Mouse (Mus musculus): Measurements from ENCODE around the gene Gm21915.

The Gm21915 gene

GRCm38 (mm10) chr9:40670313-40670712 is at the start of gene Gm21915:
Gm21915 (plus strand) TSS chr9:40670613.
- no peak for DNase-seq (ENCODE audit: low spot score in 2 of 2)

GRCm38 (mm10) chr9:40622265-40622664 is 48.1 kb upstream of the Gm21915 start:
- DNase-seq (ENCODE audit: low spot score in 2 of 2) = no peak

- DNase-seq (ENCODE audit: low spot score in 2 of 2) = no peak
Measured at GRCm38 (mm10) chr9:40622793-40623192, 47.6 kb upstream of the Gm21915 start.

- DNase-seq (ENCODE audit: low spot score in 2 of 2) = no peak
Measured at GRCm38 (mm10) chr9:40625341-40625740, 45.1 kb upstream of the Gm21915 start.

- no peak for DNase-seq (ENCODE audit: low spot score in 2 of 2)
Measured at GRCm38 (mm10) chr9:40626566-40626965, 43.8 kb upstream of the Gm21915 start.

GRCm38 (mm10) chr9:40627146-40627713 is 43.2 kb upstream of the Gm21915 start:
- no peak for DNase-seq (ENCODE audit: low spot score in 2 of 2)

- DNase-seq (ENCODE audit: low spot score in 2 of 2) = no peak
Measured at GRCm38 (mm10) chr9:40628130-40629069, 42.0 kb upstream of the Gm21915 start.

- DNase-seq (ENCODE audit: low spot score in 2 of 2) = no peak
Measured at GRCm38 (mm10) chr9:40629441-40629840, 41.0 kb upstream of the Gm21915 start.

- DNase-seq (ENCODE audit: low spot score in 2 of 2) = no peak
Measured at GRCm38 (mm10) chr9:40631101-40631500, 39.3 kb upstream of the Gm21915 start.

GRCm38 (mm10) chr9:40631505-40631904 is 38.9 kb upstream of the Gm21915 start:
- DNase-seq (ENCODE audit: low spot score in 2 of 2) = no peak

- no peak for DNase-seq (ENCODE audit: low spot score in 2 of 2)
Measured at GRCm38 (mm10) chr9:40636054-40636453, 34.4 kb upstream of the Gm21915 start.

GRCm38 (mm10) chr9:40637705-40638393 is 32.6 kb upstream of the Gm21915 start:
- no peak for DNase-seq (ENCODE audit: low spot score in 2 of 2)

GRCm38 (mm10) chr9:40638394-40639049 is 31.9 kb upstream of the Gm21915 start:
- no peak for DNase-seq (ENCODE audit: low spot score in 2 of 2)

GRCm38 (mm10) chr9:40639536-40640187 is 30.8 kb upstream of the Gm21915 start:
- no peak for DNase-seq (ENCODE audit: low spot score in 2 of 2)

- DNase-seq (ENCODE audit: low spot score in 2 of 2) = no peak
Measured at GRCm38 (mm10) chr9:40641318-40641717, 29.1 kb upstream of the Gm21915 start.

GRCm38 (mm10) chr9:40642470-40643220 is 27.8 kb upstream of the Gm21915 start:
- no peak for DNase-seq (ENCODE audit: low spot score in 2 of 2)

- no peak for DNase-seq (ENCODE audit: low spot score in 2 of 2)
Measured at GRCm38 (mm10) chr9:40649444-40649843, 21.0 kb upstream of the Gm21915 start.

- DNase-seq (ENCODE audit: low spot score in 2 of 2) = no peak
Measured at GRCm38 (mm10) chr9:40649983-40650382, 20.4 kb upstream of the Gm21915 start.

GRCm38 (mm10) chr9:40651239-40651859 is 19.1 kb upstream of the Gm21915 start:
- DNase-seq (ENCODE audit: low spot score in 2 of 2) = no peak

GRCm38 (mm10) chr9:40652757-40653156 is 17.7 kb upstream of the Gm21915 start:
- no peak for DNase-seq (ENCODE audit: low spot score in 2 of 2)
